Mouse (Mus musculus): Measurements from ENCODE around the gene Olfr57.
"Not testable (repeated sequence)": the region's sequence is repeated elsewhere in the genome, so short reads cannot be mapped to it uniquely, and the experiment has no call there.

Gene Olfr57

DNA sequence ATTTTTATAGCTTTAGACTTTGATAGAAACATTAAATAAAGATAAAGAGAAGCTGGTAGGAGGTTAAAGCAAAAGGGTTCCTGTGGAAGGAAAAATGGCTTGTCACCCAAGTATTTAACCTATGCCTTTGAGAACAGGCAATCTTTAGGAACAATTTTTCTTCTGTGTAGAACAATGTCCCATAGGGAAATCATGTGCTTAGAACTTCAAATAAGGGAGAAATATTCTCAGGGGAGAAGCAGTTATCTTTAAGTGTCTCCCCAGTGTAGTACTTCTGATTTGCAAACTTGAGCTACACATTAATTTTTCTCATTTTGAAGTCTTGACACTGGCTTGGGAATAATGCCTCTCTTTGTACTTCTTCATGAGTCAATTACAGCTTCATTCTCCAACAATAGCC is at the start of gene Olfr57:
TSS of gene Olfr57 (plus strand) at position 301 of the 400 bp plus-strand sequence.
- DNase-seq (ENCODE audit: low read depth, low spot score) = no peak

GRCm38 (mm10) chr10:78980750-78981149 is 47.8 kb upstream of the Olfr57 start, which contains the start of gene Olfr1352:
TSS of gene Olfr1352 (plus strand) at chr10:78981050.
- DNase-seq (ENCODE audit: low read depth, low spot score) = no peak

GRCm38 (mm10) chr10:79012172-79012571 is 16.4 kb upstream of the Olfr57 start, which contains the start of gene Olfr1351:
TSS of gene Olfr1351 (plus strand) at chr10:79012472.
- no peak for DNase-seq (ENCODE audit: low read depth, low spot score)

- not testable (repeated sequence) for DNase-seq (ENCODE audit: low read depth, low spot score)
Observed at GRCm38 (mm10) chr10:79042457-79042856, 13.9 kb downstream of the Olfr57 start.

DNA sequence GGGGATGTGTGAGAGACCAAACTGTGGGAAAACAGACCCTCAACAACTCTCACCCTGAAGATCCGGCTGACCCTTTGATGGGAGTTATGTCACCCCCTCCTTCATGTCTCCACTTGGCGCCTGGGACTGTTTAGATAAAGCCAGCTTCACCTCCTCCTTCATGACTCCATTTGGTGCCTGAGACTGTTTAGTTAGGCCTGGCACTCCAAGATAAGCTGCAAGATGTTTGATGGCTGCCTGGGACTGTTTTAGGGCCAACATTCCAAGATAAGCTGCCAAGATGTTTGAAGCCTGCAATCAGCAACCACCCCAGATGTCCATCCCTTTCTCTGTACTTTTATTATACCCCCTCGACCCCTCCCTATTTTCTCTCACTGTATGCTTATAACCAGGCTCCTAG is 28.8 kb downstream of the Olfr57 start:
- DNase-seq (ENCODE audit: low read depth, low spot score) = not testable (repeated sequence)

All from 3T3-L1 (cell line).